Mouse (Mus musculus): Measurements from ENCODE around the gene Hcrtr1. TPM values are rescaled to one million over a fixed set of nuclear protein-coding genes. Genes with fewer than 3 reads are reported as not detected.

Gene Hcrtr1
- polyA plus RNA-seq, 1 experiment from 2014 or later, result not detected

- no peak for ATAC-seq (ENCODE audit: insufficient number of reproducible peaks, low FRiP score, low TSS enrichment, low read depth)
- WGBS, result 59% methylated on average over 5 of the region's 5 CpGs
- peaks cover 54% of the 10 kb centered on the region for H3K4me1 ChIP-seq
Observed at GRCm38 (mm10) chr4:130176156-130176720, 37.1 kb upstream of the Hcrtr1 start.

DNA sequence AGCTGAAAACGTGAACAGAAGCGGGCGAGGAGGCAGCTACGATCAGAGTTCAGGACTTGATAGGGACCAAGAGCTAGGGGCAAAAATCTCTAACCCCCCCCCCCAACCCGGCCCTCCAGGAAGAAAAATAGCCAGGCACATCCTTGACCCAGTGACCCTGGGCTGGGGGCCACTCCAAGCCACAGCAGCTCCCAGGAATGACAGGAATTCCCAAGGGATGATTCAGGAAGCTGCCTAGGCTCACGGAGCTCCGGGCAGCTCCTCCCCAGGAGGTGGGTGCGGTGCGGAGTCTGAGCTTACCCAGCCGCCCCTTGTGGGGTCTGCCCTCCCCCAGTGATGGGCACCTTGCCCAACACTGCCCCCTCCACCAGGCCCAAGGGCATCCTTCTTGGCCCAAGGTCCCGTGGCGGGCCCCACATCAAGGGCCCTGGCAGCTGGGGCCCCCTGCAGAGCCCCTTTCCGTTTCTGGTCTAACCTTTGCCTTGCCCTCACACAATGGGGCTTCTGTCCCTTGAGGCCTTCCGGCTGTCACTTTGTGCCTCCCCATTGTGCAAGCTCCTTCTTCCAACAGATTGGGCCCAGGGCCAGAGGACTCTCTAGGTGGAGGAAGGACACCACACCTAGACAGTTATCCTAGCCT lies 36.0 kb upstream of the Hcrtr1 start, which contains the start of gene Tinagl1:
TSS of gene Tinagl1 (minus strand) at position 51 of the 640 bp plus-strand sequence.
- H3K9me3 ChIP-seq (replicated peaks), result no peaks in the 10 kb centered on the region
- peak within 1 kb of the TSS; percentile 55 for H3K4me2 ChIP-seq (replicated peaks)
- H3K9ac ChIP-seq, result no peak within 1 kb of the TSS
- 4% methylated on average over 14 of the region's 14 CpGs for WGBS
- no peak for ATAC-seq (ENCODE audit: insufficient number of reproducible peaks, low FRiP score, low TSS enrichment, low read depth)
- peaks cover 54% of the 10 kb centered on the region for H3K4me1 ChIP-seq
- H3K27ac ChIP-seq (replicated peaks), result 0 out of 2 replicates have a peak within 1 kb of the TSS, but pooled peaks have one; percentile 2
- H3K27me3 ChIP-seq, result peaks cover 25% of the 10 kb centered on the region
- H3K36me3 ChIP-seq, result no peaks in the 10 kb centered on the region
- peak within 1 kb of the TSS; percentile 31 for H3K4me3 ChIP-seq (replicated peaks)

More at GRCm38 (mm10) chr4:130176156-130176720, 37.1 kb upstream of the Hcrtr1 start:
- no peak overlapping the region for H3K27ac ChIP-seq (replicated peaks)
- H3K4me2 ChIP-seq (replicated peaks), result no peak overlapping the region
- no peaks in the 10 kb centered on the region for H3K36me3 ChIP-seq
- H3K9me3 ChIP-seq (replicated peaks), result no peaks in the 10 kb centered on the region
- peaks cover 25% of the 10 kb centered on the region for H3K27me3 ChIP-seq
- no peak overlapping the region for H3K4me3 ChIP-seq (replicated peaks)
- no peak overlapping the region for H3K9ac ChIP-seq

DNA sequence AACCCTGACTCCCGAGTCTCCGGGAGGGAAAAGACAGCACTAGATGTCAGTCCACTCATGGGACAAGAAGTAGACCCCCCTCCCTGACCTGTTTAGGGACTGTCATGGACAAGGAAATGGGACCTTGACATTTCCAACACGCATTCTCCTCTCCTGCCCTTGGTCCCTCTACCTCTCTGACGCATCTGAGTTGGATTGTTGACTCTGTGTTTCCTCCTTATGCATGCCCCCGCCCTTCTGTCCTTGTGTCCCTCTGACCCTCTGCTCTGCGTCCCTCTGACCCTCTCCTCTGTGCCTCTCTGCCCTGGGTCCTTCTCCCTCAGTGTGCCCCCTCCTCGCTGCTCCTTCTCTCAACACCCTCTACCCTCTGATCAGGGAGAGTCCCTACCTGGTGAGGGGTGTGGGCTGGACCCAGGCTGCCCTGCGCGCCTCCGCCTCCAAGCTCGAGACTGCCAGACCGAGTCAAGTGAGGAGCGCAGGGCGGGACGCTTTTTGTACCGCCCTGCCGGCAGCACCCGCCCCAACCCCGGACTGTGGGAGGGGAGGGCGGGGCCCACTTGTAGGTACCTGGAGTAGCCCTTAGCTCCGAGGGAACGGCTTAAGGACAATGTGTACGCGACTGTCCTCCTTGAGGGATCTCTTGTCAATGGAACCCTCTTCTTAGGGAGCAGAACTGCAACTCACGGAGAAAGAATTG lies 35.3 kb upstream of the Hcrtr1 start:
- H3K27ac ChIP-seq (replicated peaks), result 0 out of 2 replicates have a peak overlapping the region, but pooled peaks have one; percentile 2
- H3K9me3 ChIP-seq (replicated peaks), result no peaks in the 10 kb centered on the region
- whole genome bisulfite sequencing, result 3% methylated on average over 25 of the region's 25 CpGs
- H3K4me1 ChIP-seq, result peaks cover 54% of the 10 kb centered on the region
- H3K36me3 ChIP-seq, result no peaks in the 10 kb centered on the region
- H3K4me3 ChIP-seq (replicated peaks), result peak overlapping the region; percentile 31
- H3K4me2 ChIP-seq (replicated peaks), result peak overlapping the region; percentile 55
- peaks cover 25% of the 10 kb centered on the region for H3K27me3 ChIP-seq
- ATAC-seq (ENCODE audit: insufficient number of reproducible peaks, low FRiP score, low TSS enrichment, low read depth), result peak; percentile 16; the same call in 1 of the 2 replicates
- no peak overlapping the region for H3K9ac ChIP-seq

DNA sequence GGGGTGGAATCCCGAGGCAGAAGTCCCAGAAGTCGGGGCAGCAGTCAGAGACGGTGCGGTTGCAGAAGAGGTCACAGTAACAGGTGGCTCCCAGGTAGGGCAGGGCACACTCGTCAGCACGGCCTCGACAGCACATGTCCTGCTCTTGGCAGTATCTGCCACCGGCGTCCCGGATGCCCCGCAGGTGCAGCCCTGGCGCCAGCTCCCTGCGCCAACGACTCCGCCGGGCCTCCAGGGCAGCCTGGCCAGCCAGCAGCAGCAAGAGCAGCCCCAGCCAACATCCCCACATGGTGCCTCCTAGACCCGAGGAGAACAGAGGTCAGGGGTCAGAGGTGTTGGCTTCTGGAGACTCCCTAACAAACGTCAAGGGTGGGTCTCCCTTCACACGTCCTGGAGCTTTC lies 34.8 kb upstream of the Hcrtr1 start:
- ATAC-seq (ENCODE audit: insufficient number of reproducible peaks, low FRiP score, low TSS enrichment, low read depth), result no peak
- H3K9ac ChIP-seq, result no peak overlapping the region
- H3K4me2 ChIP-seq (replicated peaks), result peak overlapping the region; percentile 55
- H3K4me1 ChIP-seq, result peaks cover 54% of the 10 kb centered on the region
- no peak overlapping the region for H3K27ac ChIP-seq (replicated peaks)
- no peaks in the 10 kb centered on the region for H3K36me3 ChIP-seq
- H3K9me3 ChIP-seq (replicated peaks), result no peaks in the 10 kb centered on the region
- 37% methylated on average over 19 of the region's 19 CpGs for WGBS
- peaks cover 25% of the 10 kb centered on the region for H3K27me3 ChIP-seq
- H3K4me3 ChIP-seq (replicated peaks), result peak overlapping the region; percentile 31

DNA sequence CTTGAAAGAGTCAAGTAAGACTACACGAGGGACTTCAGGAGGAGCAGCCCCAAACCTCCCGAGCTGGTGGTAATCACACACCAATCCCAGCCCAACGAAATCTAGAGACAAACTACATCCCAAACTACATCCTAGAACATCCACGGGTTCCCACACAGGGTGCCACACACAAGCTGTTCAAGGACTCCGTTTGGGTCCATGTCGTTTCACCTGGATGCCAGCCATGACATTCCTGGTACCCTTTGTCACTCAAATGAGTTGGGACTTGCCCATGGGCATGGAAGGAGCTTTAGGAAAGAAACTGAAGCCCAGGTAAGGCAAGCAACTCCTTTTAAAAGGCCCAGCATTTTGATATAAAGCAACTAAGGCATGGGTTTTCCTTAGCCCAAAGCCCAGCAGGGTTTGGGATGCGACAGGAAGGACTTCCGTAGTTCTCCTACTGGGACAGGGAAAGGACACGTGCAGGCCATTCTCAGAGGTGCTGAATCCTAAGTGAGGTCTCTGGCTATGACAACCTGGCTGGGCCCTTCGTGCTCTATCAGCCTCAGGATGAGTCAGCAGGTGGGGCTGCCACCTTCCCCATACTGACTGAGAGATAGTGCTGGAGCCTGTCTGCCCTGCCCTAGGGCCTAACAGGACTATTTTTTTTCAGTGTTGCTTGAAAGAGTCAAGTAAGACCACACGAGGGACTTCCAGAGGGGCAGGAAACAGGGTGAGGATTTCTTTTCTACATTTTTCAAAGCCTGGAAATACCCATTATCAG lies 34.1 kb upstream of the Hcrtr1 start:
- ATAC-seq (ENCODE audit: insufficient number of reproducible peaks, low FRiP score, low TSS enrichment, low read depth), result no peak
- peak overlapping the region; percentile 55; the same call in 1 of the 2 replicates for H3K4me2 ChIP-seq (replicated peaks)
- WGBS, result 57% methylated on average over 11 of the region's 11 CpGs

GRCm38 (mm10) chr4:130171951-130172765 lies 33.0 kb upstream of the Hcrtr1 start:
- H3K27ac ChIP-seq (replicated peaks), result no peak overlapping the region
- no peak overlapping the region for H3K9ac ChIP-seq
- H3K9me3 ChIP-seq (replicated peaks), result no peaks in the 10 kb centered on the region
- H3K4me2 ChIP-seq (replicated peaks), result peak overlapping the region; percentile 1; the same call in 1 of the 2 replicates
- H3K36me3 ChIP-seq, result no peaks in the 10 kb centered on the region
- peaks cover 61% of the 10 kb centered on the region for H3K4me1 ChIP-seq
- 26% methylated on average over 11 of the region's 11 CpGs for WGBS
- no peak for ATAC-seq (ENCODE audit: insufficient number of reproducible peaks, low FRiP score, low TSS enrichment, low read depth)
- H3K4me3 ChIP-seq (replicated peaks), result no peak overlapping the region
- H3K27me3 ChIP-seq, result peaks cover 30% of the 10 kb centered on the region

More for the DNA sequence above, 34.1 kb upstream of the Hcrtr1 start:
- Histone ChIP-seq H3K9ac (no peak overlapping the region), H3K4me3 (replicated peaks) (no peak overlapping the region), H3K27me3 (peaks cover 25% of the 10 kb centered on the region), H3K36me3 (no peaks in the 10 kb centered on the region), H3K9me3 (replicated peaks) (no peaks in the 10 kb centered on the region), H3K4me1 (peaks cover 58% of the 10 kb centered on the region), H3K27ac (replicated peaks) (no peak overlapping the region)

GRCm38 (mm10) chr4:130170362-130170761 lies 31.2 kb upstream of the Hcrtr1 start:
- Histone ChIP-seq H3K4me2 (replicated peaks) (no peak overlapping the region), H3K36me3 (no peaks in the 10 kb centered on the region), H3K4me3 (replicated peaks) (no peak overlapping the region), H3K9ac (no peak overlapping the region), H3K9me3 (replicated peaks) (no peaks in the 10 kb centered on the region), H3K4me1 (peaks cover 62% of the 10 kb centered on the region), H3K27ac (replicated peaks) (no peak overlapping the region), H3K27me3 (peaks cover 28% of the 10 kb centered on the region)
- no peak for ATAC-seq (ENCODE audit: insufficient number of reproducible peaks, low FRiP score, low TSS enrichment, low read depth)
- 86% methylated on average over 4 of the region's 4 CpGs for WGBS

DNA sequence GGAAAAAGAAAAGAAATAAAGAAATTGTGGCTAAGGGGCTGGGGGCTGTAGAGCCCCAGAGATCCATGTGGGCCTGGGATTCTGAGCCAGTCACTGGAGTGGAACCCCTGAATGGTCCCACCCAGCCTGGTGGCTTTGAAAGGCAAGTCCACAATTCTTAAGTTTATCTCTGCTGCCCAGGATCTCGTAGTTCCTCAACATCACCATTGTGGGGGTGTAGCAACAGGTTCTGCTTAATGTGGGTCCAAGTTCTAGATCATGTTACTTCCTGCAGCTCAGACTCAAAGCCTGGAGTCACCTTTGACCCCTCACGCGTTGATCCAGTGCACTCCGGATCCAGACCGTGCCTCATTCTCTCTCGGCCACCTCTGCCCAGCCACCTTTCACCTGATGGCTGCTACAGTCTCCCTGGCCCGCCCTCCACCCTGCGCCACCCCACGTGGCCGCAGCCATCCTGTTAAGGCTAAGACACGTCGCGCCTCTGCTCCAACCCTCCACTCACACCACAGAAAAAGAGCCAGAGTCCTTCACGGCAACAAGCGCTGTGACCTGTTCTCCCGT lies 30.3 kb upstream of the Hcrtr1 start:
- H3K9me3 ChIP-seq (replicated peaks), result no peaks in the 10 kb centered on the region
- ATAC-seq (ENCODE audit: insufficient number of reproducible peaks, low FRiP score, low TSS enrichment, low read depth), result no peak
- no peak overlapping the region for H3K4me2 ChIP-seq (replicated peaks)
- peaks cover 22% of the 10 kb centered on the region for H3K27me3 ChIP-seq
- peaks cover 53% of the 10 kb centered on the region for H3K4me1 ChIP-seq
- H3K36me3 ChIP-seq, result no peaks in the 10 kb centered on the region
- 79% methylated on average over 16 of the region's 16 CpGs for WGBS
- H3K4me3 ChIP-seq (replicated peaks), result no peak overlapping the region
- no peak overlapping the region for H3K9ac ChIP-seq
- H3K27ac ChIP-seq (replicated peaks), result no peak overlapping the region

GRCm38 (mm10) chr4:130168280-130169183 lies 29.4 kb upstream of the Hcrtr1 start:
- Histone ChIP-seq H3K9me3 (replicated peaks) (no peaks in the 10 kb centered on the region), H3K4me2 (replicated peaks) (0 out of 2 replicates have a peak overlapping the region, but pooled peaks have one; percentile 3), H3K27ac (replicated peaks) (0 out of 2 replicates have a peak overlapping the region, but pooled peaks have one; percentile 1), H3K4me3 (replicated peaks) (no peak overlapping the region), H3K36me3 (no peaks in the 10 kb centered on the region), H3K9ac (no peak overlapping the region), H3K4me1 (peaks cover 47% of the 10 kb centered on the region), H3K27me3 (peaks cover 20% of the 10 kb centered on the region)
- 33% methylated on average over 16 of the region's 16 CpGs for WGBS
- no peak for ATAC-seq (ENCODE audit: insufficient number of reproducible peaks, low FRiP score, low TSS enrichment, low read depth)

Data from embryonic facial prominence, embryonic 15.5 days (tissue).